Mouse (Mus musculus): Measurements from ENCODE around the gene Gm20661. TPM values are rescaled to one million over a fixed set of nuclear protein-coding genes. Genes with fewer than 3 reads are reported as not detected.

Gene Gm20661
- polyA plus RNA-seq, 1 experiment = 0.58 TPM

DNA sequence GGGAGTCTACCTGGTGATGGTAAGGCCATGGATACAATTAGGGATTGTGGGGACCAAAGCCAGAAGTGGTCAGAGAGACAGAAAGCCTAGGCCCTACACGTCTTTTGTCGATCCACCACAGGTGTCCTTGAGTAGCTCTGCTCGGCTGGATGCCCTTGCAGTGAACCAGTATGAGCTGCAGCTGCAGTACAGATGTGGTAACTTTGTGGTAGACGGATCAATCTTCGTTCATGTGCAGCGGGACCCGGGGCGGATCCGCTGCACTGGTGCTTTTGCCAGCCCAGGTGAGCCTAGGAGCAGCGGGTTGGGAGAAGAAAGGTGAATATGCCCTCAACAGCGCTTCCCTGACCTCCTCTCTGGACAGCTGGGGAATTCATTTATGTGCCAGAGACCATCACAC, 10.2 kb downstream of the Gm20661 start:
- DNase-seq = peak; percentile 41
- peaks cover 18% of the 10 kb centered on the region for H3K4me1 ChIP-seq (replicated peaks; ENCODE audit: control insufficient read depth, insufficient read depth, low read length)
- H3K27ac ChIP-seq (ENCODE audit: control insufficient read depth, insufficient read depth, low read length) = no peak overlapping the region
- WGBS = 9% methylated on average over 11 of the region's 11 CpGs
- no peaks in the 10 kb centered on the region for H3K36me3 ChIP-seq (ENCODE audit: control insufficient read depth, insufficient read depth, low read length)
- no peak for TF ChIP-seq POLR2A (IDR thresholded peaks at IDR 0.05; ENCODE audit: control insufficient read depth, extremely low read depth, insufficient read depth, low read length, poor library complexity)
- no peak for TF ChIP-seq CTCF (IDR thresholded peaks at IDR 0.05; ENCODE audit: borderline replicate concordance, control insufficient read depth, extremely low read depth, insufficient read depth, low read length, poor library complexity)
- H3K27me3 ChIP-seq (ENCODE audit: control insufficient read depth, insufficient read depth, low read length) = no peaks in the 10 kb centered on the region
- no peak overlapping the region for H3K4me3 ChIP-seq (ENCODE audit: control insufficient read depth, insufficient read depth, low read length)

DNA sequence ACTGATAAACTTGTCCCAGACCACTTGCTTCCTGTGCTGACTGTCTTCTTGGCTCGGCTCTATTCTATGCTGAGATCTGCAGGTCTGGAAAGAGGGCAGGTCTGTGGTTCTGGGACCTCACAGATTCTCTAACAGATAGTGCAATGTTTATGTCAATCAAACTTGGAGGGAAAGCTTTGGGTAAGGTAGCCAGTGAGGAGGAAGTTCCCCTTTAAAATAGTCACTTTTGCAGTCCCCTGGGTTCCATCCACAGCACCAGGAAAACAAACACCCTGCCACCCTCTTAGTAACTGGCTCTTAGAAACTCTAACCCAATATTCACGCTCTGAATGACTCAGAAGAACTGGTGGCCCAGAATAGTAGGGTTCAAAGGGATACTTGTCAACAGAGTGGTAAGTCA, 11.6 kb downstream of the Gm20661 start:
- no peak for DNase-seq
- Histone ChIP-seq H3K36me3 (ENCODE audit: control insufficient read depth, insufficient read depth, low read length) (no peaks in the 10 kb centered on the region), H3K27me3 (ENCODE audit: control insufficient read depth, insufficient read depth, low read length) (no peaks in the 10 kb centered on the region), H3K4me1 (replicated peaks; ENCODE audit: control insufficient read depth, insufficient read depth, low read length) (peaks cover 18% of the 10 kb centered on the region), H3K27ac (ENCODE audit: control insufficient read depth, insufficient read depth, low read length) (no peak overlapping the region), H3K4me3 (ENCODE audit: control insufficient read depth, insufficient read depth, low read length) (no peak overlapping the region)
- 8% methylated on average over 2 of the region's 2 CpGs for WGBS
- TF ChIP-seq POLR2A (IDR thresholded peaks at IDR 0.05; ENCODE audit: control insufficient read depth, extremely low read depth, insufficient read depth, low read length, poor library complexity) = no peak

- peaks cover 18% of the 10 kb centered on the region for H3K4me1 ChIP-seq (replicated peaks; ENCODE audit: control insufficient read depth, insufficient read depth, low read length)
- WGBS = 98% methylated on average over 21 of the region's 21 CpGs
Observed at GRCm38 (mm10) chr9:107995513-107995912, 12.7 kb downstream of the Gm20661 start.

GRCm38 (mm10) chr9:107996049-107996448, 13.2 kb downstream of the Gm20661 start, which contains the start of gene Gm20662:
Gm20662 (plus strand) TSS chr9:107996349.
- Histone ChIP-seq H3K4me1 (replicated peaks; ENCODE audit: control insufficient read depth, insufficient read depth, low read length) (peaks cover 18% of the 10 kb centered on the region), H3K27ac (ENCODE audit: control insufficient read depth, insufficient read depth, low read length) (no peak within 1 kb of the TSS), H3K4me3 (ENCODE audit: control insufficient read depth, insufficient read depth, low read length) (no peak within 1 kb of the TSS), H3K36me3 (ENCODE audit: control insufficient read depth, insufficient read depth, low read length) (no peaks in the 10 kb centered on the region), H3K27me3 (ENCODE audit: control insufficient read depth, insufficient read depth, low read length) (no peaks in the 10 kb centered on the region)
- TF ChIP-seq CTCF (IDR thresholded peaks at IDR 0.05; ENCODE audit: borderline replicate concordance, control insufficient read depth, extremely low read depth, insufficient read depth, low read length, poor library complexity) (no peak), POLR2A (IDR thresholded peaks at IDR 0.05; ENCODE audit: control insufficient read depth, extremely low read depth, insufficient read depth, low read length, poor library complexity) (no peak)
- no peak for DNase-seq
- WGBS = 97% methylated on average over 5 of the region's 5 CpGs

More at GRCm38 (mm10) chr9:107995513-107995912, 12.7 kb downstream of the Gm20661 start:
- DNase-seq = no peak
- H3K27ac ChIP-seq (ENCODE audit: control insufficient read depth, insufficient read depth, low read length) = no peak overlapping the region
- H3K27me3 ChIP-seq (ENCODE audit: control insufficient read depth, insufficient read depth, low read length) = no peaks in the 10 kb centered on the region
- no peak overlapping the region for H3K4me3 ChIP-seq (ENCODE audit: control insufficient read depth, insufficient read depth, low read length)
- no peak for TF ChIP-seq CTCF (IDR thresholded peaks at IDR 0.05; ENCODE audit: borderline replicate concordance, control insufficient read depth, extremely low read depth, insufficient read depth, low read length, poor library complexity)
- TF ChIP-seq POLR2A (IDR thresholded peaks at IDR 0.05; ENCODE audit: control insufficient read depth, extremely low read depth, insufficient read depth, low read length, poor library complexity) = no peak
- no peaks in the 10 kb centered on the region for H3K36me3 ChIP-seq (ENCODE audit: control insufficient read depth, insufficient read depth, low read length)

DNA sequence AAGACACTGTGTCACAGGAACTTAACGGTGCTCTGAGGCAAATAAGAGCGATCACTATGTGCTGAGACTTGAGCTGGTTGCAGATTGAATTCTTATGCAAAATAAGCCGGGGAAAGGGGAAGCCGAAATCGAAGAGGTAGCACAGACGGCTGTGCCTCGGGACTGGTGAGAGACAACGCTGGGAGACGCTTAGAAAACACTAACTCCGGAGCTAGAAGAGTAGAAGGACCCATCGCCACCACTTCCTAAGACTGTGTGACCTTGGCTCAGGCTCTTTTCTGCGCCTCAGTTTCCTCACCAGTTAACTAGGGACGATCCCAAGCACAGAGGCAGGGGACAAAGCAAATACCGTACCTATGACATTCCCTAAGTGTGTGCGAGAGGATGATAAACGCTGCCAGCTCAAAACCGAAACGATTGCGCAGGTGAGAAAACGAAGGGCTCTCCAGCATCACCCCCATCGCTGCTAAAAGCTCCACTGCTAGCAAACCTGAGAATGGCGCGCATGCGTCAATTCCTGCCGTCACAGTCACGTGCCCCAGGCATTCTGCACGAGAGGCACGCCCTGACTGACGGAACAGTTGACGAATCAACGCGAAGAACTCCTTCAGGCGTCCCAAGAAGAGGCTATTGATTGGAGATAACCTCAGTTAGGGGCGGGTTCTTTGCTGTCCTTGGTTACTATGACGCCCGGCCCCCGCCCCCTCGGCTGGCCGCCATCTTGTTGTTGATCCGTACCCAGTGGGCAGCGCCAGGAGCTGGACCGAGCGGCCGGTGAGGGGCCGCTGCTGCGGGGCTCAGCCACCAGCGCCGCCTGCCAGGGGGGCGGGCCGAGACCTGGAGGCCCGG, 19.3 kb downstream of the Gm20661 start, which contains the start of gene Ip6k1:
Gene Ip6k1 (plus strand): TSS at position 580 of the 849 bp plus-strand sequence.
- DNase-seq = peak; percentile 100

DNA sequence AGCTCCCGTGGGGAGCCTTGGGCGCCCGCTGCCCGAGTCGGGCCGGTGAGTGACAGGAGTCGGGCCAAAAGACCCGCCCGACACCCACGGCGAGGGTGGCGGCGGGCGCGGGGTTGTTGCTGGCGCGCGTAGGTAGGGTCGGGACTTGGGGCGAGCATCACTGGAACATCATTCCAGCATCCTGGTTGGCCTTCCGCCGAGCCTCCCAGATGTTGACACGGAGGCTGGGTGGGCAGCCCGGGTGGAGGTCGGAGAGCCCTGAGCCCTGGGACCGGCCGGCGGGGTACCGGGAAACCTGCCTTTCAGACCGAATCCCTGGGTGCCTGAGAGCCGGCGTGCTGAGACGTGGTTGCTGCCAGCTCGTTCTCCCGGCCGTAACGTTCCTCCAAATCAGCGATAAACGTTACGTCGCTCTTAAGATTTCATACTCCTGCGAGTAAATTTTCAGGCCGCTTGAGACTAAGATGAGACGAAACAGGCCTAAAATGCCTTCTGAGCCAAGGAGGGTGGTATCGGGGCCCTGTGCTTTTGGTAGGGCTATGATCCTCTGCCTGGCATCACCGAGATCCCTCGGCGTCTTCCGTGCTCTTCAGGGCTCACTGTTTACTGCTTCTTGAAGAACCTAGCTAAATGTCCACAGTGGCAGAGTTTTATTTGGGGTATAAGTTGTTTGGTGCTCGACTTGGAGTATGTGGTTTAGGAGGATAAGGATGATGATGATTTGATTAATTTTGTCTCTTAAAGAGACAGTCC, 20.1 kb downstream of the Gm20661 start:
- WGBS = under 1% methylated on average over 50 of the region's 50 CpGs
- peaks cover 6% of the 10 kb centered on the region for H3K4me1 ChIP-seq (replicated peaks; ENCODE audit: control insufficient read depth, insufficient read depth, low read length)
- H3K27me3 ChIP-seq (ENCODE audit: control insufficient read depth, insufficient read depth, low read length) = no peaks in the 10 kb centered on the region
- TF ChIP-seq POLR2A (IDR thresholded peaks at IDR 0.05; ENCODE audit: control insufficient read depth, extremely low read depth, insufficient read depth, low read length, poor library complexity) (peak; percentile 14; the same call in 1 of the 2 replicates), CTCF (IDR thresholded peaks at IDR 0.05; ENCODE audit: borderline replicate concordance, control insufficient read depth, extremely low read depth, insufficient read depth, low read length, poor library complexity) (no peak)
- H3K27ac ChIP-seq (ENCODE audit: control insufficient read depth, insufficient read depth, low read length) = peak overlapping the region; percentile 70
- H3K4me3 ChIP-seq (ENCODE audit: control insufficient read depth, insufficient read depth, low read length) = peak overlapping the region; percentile 92
- no peak for DNase-seq
- no peaks in the 10 kb centered on the region for H3K36me3 ChIP-seq (ENCODE audit: control insufficient read depth, insufficient read depth, low read length)

More for the DNA sequence above, 19.3 kb downstream of the Gm20661 start, which contains the start of gene Ip6k1:
- Histone ChIP-seq H3K27ac (ENCODE audit: control insufficient read depth, insufficient read depth, low read length) (peak within 1 kb of the TSS; percentile 73), H3K4me3 (ENCODE audit: control insufficient read depth, insufficient read depth, low read length) (peak within 1 kb of the TSS; percentile 92), H3K36me3 (ENCODE audit: control insufficient read depth, insufficient read depth, low read length) (no peaks in the 10 kb centered on the region), H3K4me1 (replicated peaks; ENCODE audit: control insufficient read depth, insufficient read depth, low read length) (peaks cover 6% of the 10 kb centered on the region), H3K27me3 (ENCODE audit: control insufficient read depth, insufficient read depth, low read length) (no peaks in the 10 kb centered on the region)
- WGBS = under 1% methylated on average over 51 of the region's 51 CpGs
- TF ChIP-seq POLR2A (IDR thresholded peaks at IDR 0.05; ENCODE audit: control insufficient read depth, extremely low read depth, insufficient read depth, low read length, poor library complexity) = peak; percentile 77
- no peak for TF ChIP-seq CTCF (IDR thresholded peaks at IDR 0.05; ENCODE audit: borderline replicate concordance, control insufficient read depth, extremely low read depth, insufficient read depth, low read length, poor library complexity)
